Mouse (Mus musculus) forebrain, postnatal 0 days (tissue): Measurements from ENCODE around the gene Megf11. TPM values are rescaled to one million over a fixed set of nuclear protein-coding genes. Genes with fewer than 3 reads are reported as not detected.
A peak's percentile ranks its signal among the peaks of the same experiment; 100 is the strongest.

Experiments used
- ATAC-seq: fragments of 200-750 bp; cut with Nextera tagmentation; 2 replicates; pipeline ENCODE4 v1.8.0; 2017; ENCODE audit warnings: mild to moderate bottlenecking, moderate library complexity
- DNase-seq: peaks from one replicate; pipeline ENCODE4 v3.0.0-alpha.2; 2015
- H3K27ac ChIP-seq: fragments of 300-500 bp; sonication (generic); 2 replicates; pipeline ENCODE4 v1.5.1; 2014; ENCODE audit warnings: low read depth, mild to moderate bottlenecking, antibody characterized with exemption, low read length, moderate library complexity, mixed read lengths
- H3K27me3 ChIP-seq: fragments of 300-500 bp; sonication (generic); 2 replicates; pipeline ENCODE4 v1.6.1; 2014; ENCODE audit warnings: mild to moderate bottlenecking, low read length, mixed read lengths; ENCODE audit not compliant: insufficient read depth
- H3K36me3 ChIP-seq: fragments of 300-500 bp; sonication (generic); 2 replicates; pipeline ENCODE4 v1.6.1; 2014; ENCODE audit warnings: mild to moderate bottlenecking, moderate library complexity; ENCODE audit not compliant: insufficient read depth
- H3K4me1 ChIP-seq: fragments of 300-500 bp; sonication (generic); 2 replicates; pipeline ENCODE4 v1.6.1; 2014; ENCODE audit warnings: antibody characterized with exemption; ENCODE audit not compliant: insufficient read depth
- H3K4me2 ChIP-seq: fragments of 300-500 bp; sonication (generic); 2 replicates; pipeline ENCODE4 v1.6.1; 2014; ENCODE audit warnings: low read depth, mild to moderate bottlenecking, moderate library complexity
- H3K4me3 ChIP-seq: fragments of 300-500 bp; sonication (generic); 2 replicates; pipeline ENCODE4 v1.5.1; 2014; ENCODE audit warnings: low read depth, low read length, mixed read lengths
- H3K9ac ChIP-seq: fragments of 300-500 bp; sonication (generic); 2 replicates; pipeline ENCODE4 v1.6.1; 2014; ENCODE audit warnings: mild to moderate bottlenecking
- H3K9me3 ChIP-seq: fragments of 300-500 bp; sonication (generic); 2 replicates; pipeline ENCODE4 v1.6.1; 2016; ENCODE audit warnings: low read length
- CTCF ChIP-seq: sonication (generic); IDR thresholded peaks from 2 replicates; pipeline ENCODE4 v1.5.1; 2016; ENCODE audit warnings: antibody characterized with exemption, control low read depth, low read depth
- WGBS: fragments of 180-500 bp; shearing (Covaris S2); extraction: QIAGEN DNeasy Blood & Tissue Kit; methylation state at CpG from one replicate; pipeline ENCODE4 v1.1.7; 2014; 5-methylcytosine and 5-hydroxymethylcytosine counted together
- polyA plus RNA-seq: library from polyadenylated mRNA; unstranded; fragments of >200 nt; fragmentation: Nextera tagmentation; extraction: Ambion mirVana; gene quantifications from 2 replicates; pipeline ENCODE4 v1.2.1, GENCODE M21; 2015
- total RNA-seq: library from RNA; depleted of rRNA; stranded (reverse); fragments of >200 nt; gene quantifications from 2 replicates; pipeline ENCODE4 v1.2.3, GENCODE M21; 2014

Megf11 gene
- total and polyA plus RNA-seq, 2 experiments from 2014 or later: 8.9 to 14.5 TPM

DNA sequence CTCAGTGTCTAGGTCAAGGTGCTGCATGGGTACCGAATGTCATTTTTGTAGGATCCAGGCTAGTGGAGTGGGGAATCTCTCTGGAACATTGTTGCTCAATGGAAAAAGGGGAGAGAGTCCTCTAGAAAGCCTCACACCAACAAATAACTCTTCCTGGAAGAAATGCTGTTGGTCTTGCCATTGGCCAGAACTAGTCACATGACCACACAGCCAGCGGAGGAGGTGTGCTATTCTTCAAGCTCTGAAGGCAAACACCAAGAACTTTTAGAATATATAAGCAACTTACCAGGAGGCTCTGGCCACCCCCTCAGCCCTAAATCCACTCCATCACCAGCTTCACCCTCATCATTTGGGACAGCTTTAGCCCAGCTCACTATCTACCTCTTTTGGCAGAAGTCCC is 41.8 kb upstream of the Megf11 start:
- H3K27ac ChIP-seq: no peak overlapping the region
- ATAC-seq (no peak), DNase-seq (no peak)
- no peak for TF ChIP-seq CTCF
- no peaks in the 10 kb centered on the region for H3K27me3 ChIP-seq
- H3K4me2 ChIP-seq: no peak overlapping the region
- no peak overlapping the region for H3K4me3 ChIP-seq
- no peak overlapping the region for H3K9ac ChIP-seq
- 92% methylated on average over 2 of the region's 2 CpGs for WGBS
- H3K4me1 ChIP-seq: no peaks in the 10 kb centered on the region
- no peaks in the 10 kb centered on the region for H3K36me3 ChIP-seq
- no peaks in the 10 kb centered on the region for H3K9me3 ChIP-seq

DNA sequence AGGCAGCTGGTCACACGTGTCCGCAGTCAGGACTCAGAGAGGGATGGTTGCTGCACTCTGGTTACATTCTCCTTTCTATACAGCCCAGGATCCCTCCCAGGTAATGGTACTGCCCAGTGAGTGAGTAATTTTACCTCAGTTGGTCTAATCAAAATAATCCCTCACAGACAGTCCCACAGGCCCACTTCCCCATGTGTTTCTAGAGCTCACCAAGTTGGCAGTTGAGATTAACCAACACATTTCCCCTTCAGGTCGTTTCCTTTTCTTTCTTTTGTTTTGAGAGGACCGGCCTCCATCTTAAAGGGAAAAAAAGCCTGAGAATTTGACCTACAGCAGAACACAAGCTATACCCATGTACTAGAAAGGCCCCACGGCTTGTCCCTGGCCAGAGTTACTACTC is 39.5 kb upstream of the Megf11 start:
- TF ChIP-seq CTCF: no peak
- WGBS: 64% methylated on average over 5 of the region's 5 CpGs
- DNase-seq: no peak

DNA sequence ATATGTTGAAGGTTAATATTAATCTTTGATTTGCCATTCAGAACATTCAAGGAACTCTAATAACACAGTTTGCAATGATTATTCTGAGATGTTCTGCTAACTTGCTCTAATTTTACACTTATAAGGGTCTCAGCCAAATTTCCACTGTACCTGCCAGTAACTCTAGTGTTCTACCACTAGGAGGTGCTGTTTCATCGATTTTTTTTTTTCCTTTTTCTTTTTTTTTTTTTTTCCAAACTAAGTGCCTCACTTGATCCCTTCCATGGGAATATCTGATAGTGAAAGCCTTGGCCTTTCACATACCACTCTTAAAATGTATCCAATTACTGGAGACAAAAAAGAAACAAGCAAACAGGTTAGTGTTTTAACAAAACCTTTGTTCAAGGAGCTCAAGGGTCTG is 38.0 kb upstream of the Megf11 start:
- DNase-seq (peak; percentile 61), ATAC-seq (no peak)
- 0% methylated on average over 1 of the region's 1 CpGs for WGBS
- peak; percentile 80 for TF ChIP-seq CTCF
- Histone ChIP-seq H3K4me1 (no peaks in the 10 kb centered on the region), H3K9ac (no peak overlapping the region), H3K27ac (no peak overlapping the region), H3K27me3 (no peaks in the 10 kb centered on the region), H3K36me3 (no peaks in the 10 kb centered on the region), H3K4me3 (no peak overlapping the region), H3K4me2 (no peak overlapping the region), H3K9me3 (no peaks in the 10 kb centered on the region)

More for the DNA sequence above, 39.5 kb upstream of the Megf11 start:
- Histone ChIP-seq H3K4me1 (no peaks in the 10 kb centered on the region), H3K27me3 (no peaks in the 10 kb centered on the region), H3K36me3 (no peaks in the 10 kb centered on the region), H3K4me3 (no peak overlapping the region), H3K27ac (no peak overlapping the region), H3K4me2 (no peak overlapping the region), H3K9ac (no peak overlapping the region), H3K9me3 (no peaks in the 10 kb centered on the region)
- ATAC-seq: no peak

DNA sequence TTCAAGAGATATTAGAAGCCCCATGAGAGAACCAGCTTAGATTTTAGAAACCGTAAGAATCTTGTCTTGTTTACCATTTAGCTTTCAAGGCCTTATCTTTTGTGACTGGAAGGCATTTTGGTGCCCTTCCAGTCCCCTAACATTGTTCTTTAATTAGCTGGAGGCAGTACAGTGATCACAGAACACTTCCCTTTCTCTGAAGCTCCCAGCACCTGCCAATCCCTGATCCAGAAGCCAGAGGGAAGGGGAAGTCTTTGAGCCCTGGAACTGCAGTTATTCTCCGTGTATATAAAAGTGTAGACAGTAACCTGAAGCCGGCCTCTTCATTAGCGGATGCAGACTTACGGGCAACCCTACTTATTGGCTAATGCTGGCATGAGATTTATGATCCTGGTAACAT is 35.9 kb upstream of the Megf11 start:
- DNase-seq (no peak), ATAC-seq (no peak)
- Histone ChIP-seq H3K27ac (no peak overlapping the region), H3K9ac (no peak overlapping the region), H3K27me3 (no peaks in the 10 kb centered on the region), H3K4me1 (no peaks in the 10 kb centered on the region), H3K36me3 (no peaks in the 10 kb centered on the region), H3K9me3 (no peaks in the 10 kb centered on the region), H3K4me3 (no peak overlapping the region), H3K4me2 (no peak overlapping the region)
- WGBS: 36% methylated on average over 5 of the region's 5 CpGs
- no peak for TF ChIP-seq CTCF

DNA sequence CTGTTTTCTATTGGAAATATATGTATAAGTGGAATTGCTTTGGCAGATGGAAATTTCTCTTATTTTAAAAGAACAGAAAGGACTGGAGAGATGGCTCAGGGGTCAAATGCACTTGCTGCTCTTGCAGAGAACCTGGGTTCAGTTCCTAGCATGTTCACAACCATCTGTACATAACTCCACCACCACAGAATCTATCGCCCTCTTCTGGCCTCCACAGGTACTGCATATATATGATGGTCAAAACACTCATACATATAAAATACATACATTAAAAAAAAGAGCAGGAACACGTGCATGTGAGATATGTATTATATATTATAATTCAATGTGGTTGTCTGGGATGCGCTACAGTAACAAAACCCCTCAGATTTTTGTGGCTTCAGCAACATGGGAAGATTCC is 34.2 kb upstream of the Megf11 start:
- DNase-seq (no peak), ATAC-seq (no peak)
- no peak overlapping the region for H3K4me2 ChIP-seq
- no peak overlapping the region for H3K4me3 ChIP-seq
- 43% methylated on average over 3 of the region's 3 CpGs for WGBS
- no peaks in the 10 kb centered on the region for H3K9me3 ChIP-seq
- H3K36me3 ChIP-seq: no peaks in the 10 kb centered on the region
- H3K4me1 ChIP-seq: no peaks in the 10 kb centered on the region
- H3K27ac ChIP-seq: no peak overlapping the region
- H3K27me3 ChIP-seq: no peaks in the 10 kb centered on the region
- no peak overlapping the region for H3K9ac ChIP-seq
- peak; percentile 55 for TF ChIP-seq CTCF

DNA sequence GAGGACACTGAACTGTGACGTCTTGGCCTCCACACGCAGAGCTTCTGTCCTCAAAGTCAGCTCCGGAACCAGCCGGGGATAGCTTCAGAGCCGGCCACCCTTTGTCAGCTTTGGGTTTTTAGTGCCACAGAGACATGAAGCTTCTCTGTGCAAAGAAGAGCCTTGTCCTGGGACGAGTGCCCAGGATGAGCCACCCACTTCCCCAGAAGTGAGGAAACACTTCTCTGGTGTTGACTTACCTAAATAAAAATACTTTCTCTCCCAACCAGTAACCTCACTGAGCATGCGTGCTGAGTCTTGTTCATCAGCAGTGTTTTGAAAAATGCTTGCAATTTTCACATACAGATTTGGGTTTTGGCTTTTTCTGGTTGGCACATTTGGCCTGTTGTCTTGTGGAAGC is 29.8 kb upstream of the Megf11 start:
- Histone ChIP-seq H3K36me3 (no peaks in the 10 kb centered on the region), H3K27ac (no peak overlapping the region), H3K9ac (no peak overlapping the region), H3K4me1 (no peaks in the 10 kb centered on the region), H3K9me3 (no peaks in the 10 kb centered on the region), H3K4me3 (no peak overlapping the region), H3K4me2 (no peak overlapping the region), H3K27me3 (no peaks in the 10 kb centered on the region)
- TF ChIP-seq CTCF: no peak
- WGBS: 91% methylated on average over 7 of the region's 7 CpGs
- DNase-seq: no peak
- ATAC-seq: no peak

DNA sequence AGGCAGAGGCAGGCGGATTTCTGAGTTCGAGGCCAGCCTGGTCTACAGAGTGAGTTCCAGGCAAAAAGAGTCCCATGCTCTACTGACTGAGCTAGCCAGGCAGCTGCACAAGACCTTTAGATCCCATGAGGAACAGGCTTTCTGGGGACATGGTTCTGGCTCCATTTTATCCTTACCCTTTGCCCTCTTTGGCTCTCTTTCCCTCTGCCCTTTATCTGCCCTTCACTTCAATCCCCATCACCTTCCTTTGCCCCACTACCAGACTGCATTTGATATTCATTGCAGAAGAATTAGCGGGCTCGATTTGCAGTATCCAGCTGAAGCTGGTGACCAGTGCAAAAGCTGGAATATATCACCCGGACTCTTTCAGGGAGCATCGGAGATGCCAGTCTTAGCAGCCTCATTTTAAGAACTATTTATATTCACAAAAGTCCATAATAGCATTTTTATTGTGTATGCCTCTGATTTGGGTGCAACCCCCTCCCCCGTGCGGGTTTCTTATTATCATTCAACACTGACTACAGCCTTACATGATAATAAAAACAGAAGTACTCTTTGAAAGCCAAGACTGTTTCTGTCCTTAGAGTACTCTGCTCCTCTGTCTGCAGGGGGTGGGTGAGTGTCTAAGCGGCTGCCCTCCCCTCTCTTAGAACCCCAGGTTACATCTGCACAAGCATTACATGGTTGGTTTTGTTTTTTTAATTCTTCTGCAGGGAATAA is 24.0 kb upstream of the Megf11 start:
- DNase-seq (no peak), ATAC-seq (no peak)
- Histone ChIP-seq H3K36me3 (no peaks in the 10 kb centered on the region), H3K27me3 (no peaks in the 10 kb centered on the region), H3K4me3 (no peak overlapping the region), H3K4me2 (no peak overlapping the region), H3K9ac (no peak overlapping the region), H3K4me1 (no peaks in the 10 kb centered on the region), H3K27ac (no peak overlapping the region), H3K9me3 (no peaks in the 10 kb centered on the region)
- 83% methylated on average over 9 of the region's 9 CpGs for WGBS
- no peak for TF ChIP-seq CTCF
